Mouse (Mus musculus) heart, embryonic 13.5 days (tissue): ENCODE measurements around the gene Msi2. TPM values are rescaled to one million over a fixed set of nuclear protein-coding genes. Genes with fewer than 3 reads are reported as not detected.

Source experiments
- ATAC-seq: fragments of 200-750 bp; cut with Nextera tagmentation; 2 replicates; pipeline ENCODE4 v1.8.0; 2017; ENCODE audit warnings: moderate TSS enrichment; ENCODE audit not compliant: insufficient number of reproducible peaks, low FRiP score, low TSS enrichment; ENCODE audit errors: extremely low read depth
- H3K27ac ChIP-seq: fragments of 300-500 bp; sonication (generic); replicated peaks from 2 replicates; pipeline ENCODE4 v1.5.1; 2015; ENCODE audit warnings: moderate library complexity, mild to moderate bottlenecking, inconsistent platforms
- H3K27me3 ChIP-seq: fragments of 300-500 bp; sonication (generic); replicated peaks from 2 replicates; pipeline ENCODE4 v1.6.1; 2015; ENCODE audit warnings: mild to moderate bottlenecking, inconsistent platforms
- H3K36me3 ChIP-seq: fragments of 300-500 bp; sonication (generic); 2 replicates; pipeline ENCODE4 v1.6.1; 2015; ENCODE audit warnings: mild to moderate bottlenecking, inconsistent platforms
- H3K4me1 ChIP-seq: fragments of 300-500 bp; sonication (generic); 2 replicates; pipeline ENCODE4 v1.6.1; 2015; ENCODE audit warnings: inconsistent platforms
- H3K4me2 ChIP-seq: fragments of 300-500 bp; sonication (generic); 2 replicates; pipeline ENCODE4 v1.6.1; 2015; ENCODE audit warnings: inconsistent platforms, mild to moderate bottlenecking, moderate library complexity
- H3K4me3 ChIP-seq: fragments of 300-500 bp; sonication (generic); 2 replicates; pipeline ENCODE4 v1.5.1; 2015; ENCODE audit warnings: moderate library complexity, mild to moderate bottlenecking, inconsistent platforms
- H3K9ac ChIP-seq: fragments of 300-500 bp; sonication (generic); 2 replicates; pipeline ENCODE4 v1.6.1; 2015; ENCODE audit warnings: inconsistent platforms, mild to moderate bottlenecking, moderate library complexity
- H3K9me3 ChIP-seq: fragments of 300-500 bp; sonication (generic); 2 replicates; pipeline ENCODE4 v1.6.1; 2016; ENCODE audit warnings: inconsistent platforms
- WGBS: fragments of 180-500 bp; shearing (Covaris S2); methylation state at CpG from one replicate; pipeline ENCODE4 v1.1.7; 2015; ENCODE audit warnings: mixed read lengths; 5-methylcytosine and 5-hydroxymethylcytosine counted together
- polyA plus RNA-seq: library from polyadenylated mRNA; unstranded; fragments of >200 nt; fragmentation: Nextera tagmentation; extraction: Ambion mirVana; gene quantifications from 2 replicates; pipeline ENCODE4 v1.2.1, GENCODE M21; 2015

Msi2 gene
- polyA plus RNA-seq, 1 experiment from 2014 or later, result 16.2 TPM

GRCm38 (mm10) chr11:88610809-88611208 is 107.5 kb downstream of the Msi2 start:
- Histone ChIP-seq H3K27me3 (no peaks in the 10 kb centered on the region), H3K9ac (no peak overlapping the region), H3K36me3 (0 out of 2 replicates have a peak, but pooled peaks cover 5% of the 10 kb centered on the region), H3K4me1 (peaks cover 82% of the 10 kb centered on the region), H3K4me2 (no peak overlapping the region), H3K4me3 (no peak overlapping the region), H3K27ac (no peak overlapping the region), H3K9me3 (no peaks in the 10 kb centered on the region)
- WGBS, result 90% methylated on average over 6 of the region's 6 CpGs
- no peak for ATAC-seq

GRCm38 (mm10) chr11:88610112-88610511 is 108.2 kb downstream of the Msi2 start:
- ATAC-seq, result no peak
- H3K4me3 ChIP-seq, result no peak overlapping the region
- no peak overlapping the region for H3K9ac ChIP-seq
- peaks cover 84% of the 10 kb centered on the region for H3K4me1 ChIP-seq
- 0 out of 2 replicates have a peak, but pooled peaks cover 5% of the 10 kb centered on the region for H3K36me3 ChIP-seq
- no peak overlapping the region for H3K4me2 ChIP-seq
- no peak overlapping the region for H3K27ac ChIP-seq
- H3K9me3 ChIP-seq, result no peaks in the 10 kb centered on the region
- H3K27me3 ChIP-seq, result no peaks in the 10 kb centered on the region
- WGBS, result 90% methylated on average over 1 of the region's 1 CpGs

- Histone ChIP-seq H3K4me2 (no peak overlapping the region), H3K27ac (no peak overlapping the region; the same call in 1 of the 2 replicates), H3K27me3 (no peaks in the 10 kb centered on the region), H3K4me3 (no peak overlapping the region), H3K9ac (no peak overlapping the region), H3K36me3 (peaks cover 13% of the 10 kb centered on the region), H3K9me3 (no peaks in the 10 kb centered on the region), H3K4me1 (peaks cover 84% of the 10 kb centered on the region)
- ATAC-seq, result no peak
- 33% methylated on average over 4 of the region's 4 CpGs for WGBS
Observed at GRCm38 (mm10) chr11:88608584-88608983, 109.7 kb downstream of the Msi2 start.

- peaks cover 20% of the 10 kb centered on the region for H3K36me3 ChIP-seq
- no peaks in the 10 kb centered on the region for H3K9me3 ChIP-seq
- no peaks in the 10 kb centered on the region for H3K27me3 ChIP-seq
- H3K4me1 ChIP-seq, result peaks cover 84% of the 10 kb centered on the region
- no peak overlapping the region for H3K9ac ChIP-seq
- peak overlapping the region; percentile 17; the same call in 1 of the 2 replicates for H3K4me2 ChIP-seq
- ATAC-seq, result no peak
- H3K27ac ChIP-seq, result peak overlapping the region; percentile 60
- H3K4me3 ChIP-seq, result no peak overlapping the region
- WGBS, result 51% methylated on average over 12 of the region's 12 CpGs
Observed at GRCm38 (mm10) chr11:88607725-88608383, 110.5 kb downstream of the Msi2 start.

- no peak for ATAC-seq
- no peaks in the 10 kb centered on the region for H3K9me3 ChIP-seq
- H3K4me3 ChIP-seq, result no peak overlapping the region
- no peak overlapping the region for H3K9ac ChIP-seq
- H3K27ac ChIP-seq, result peak overlapping the region; percentile 73
- peaks cover 94% of the 10 kb centered on the region for H3K4me1 ChIP-seq
- peaks cover 25% of the 10 kb centered on the region for H3K36me3 ChIP-seq
- no peaks in the 10 kb centered on the region for H3K27me3 ChIP-seq
- WGBS, result 63% methylated on average over 6 of the region's 6 CpGs
- no peak overlapping the region for H3K4me2 ChIP-seq
Observed at GRCm38 (mm10) chr11:88605771-88606170, 112.5 kb downstream of the Msi2 start.

GRCm38 (mm10) chr11:88605098-88605525 is 113.2 kb downstream of the Msi2 start:
- H3K27me3 ChIP-seq, result no peaks in the 10 kb centered on the region
- 25% methylated on average over 12 of the region's 12 CpGs for WGBS
- H3K4me3 ChIP-seq, result no peak overlapping the region
- no peak for ATAC-seq
- no peaks in the 10 kb centered on the region for H3K9me3 ChIP-seq
- H3K4me1 ChIP-seq, result peaks cover 96% of the 10 kb centered on the region
- peak overlapping the region; percentile 73 for H3K27ac ChIP-seq
- H3K36me3 ChIP-seq, result peaks cover 25% of the 10 kb centered on the region
- H3K9ac ChIP-seq, result no peak overlapping the region
- peak overlapping the region; percentile 33 for H3K4me2 ChIP-seq

- H3K4me1 ChIP-seq, result peaks cover 98% of the 10 kb centered on the region
- WGBS, result 54% methylated on average over 2 of the region's 2 CpGs
- H3K4me2 ChIP-seq, result no peak overlapping the region
- H3K27ac ChIP-seq, result peak overlapping the region; percentile 73; the same call in 1 of the 2 replicates
- ATAC-seq, result no peak
- no peaks in the 10 kb centered on the region for H3K27me3 ChIP-seq
- H3K9me3 ChIP-seq, result no peaks in the 10 kb centered on the region
- peaks cover 25% of the 10 kb centered on the region for H3K36me3 ChIP-seq
- H3K9ac ChIP-seq, result no peak overlapping the region
- no peak overlapping the region for H3K4me3 ChIP-seq
Observed at GRCm38 (mm10) chr11:88604635-88605034, 113.7 kb downstream of the Msi2 start.

- Histone ChIP-seq H3K9ac (no peak overlapping the region), H3K4me2 (no peak overlapping the region), H3K27me3 (no peaks in the 10 kb centered on the region), H3K36me3 (peaks cover 25% of the 10 kb centered on the region), H3K4me3 (no peak overlapping the region), H3K9me3 (no peaks in the 10 kb centered on the region), H3K4me1 (peaks cover 98% of the 10 kb centered on the region), H3K27ac (no peak overlapping the region)
- no peak for ATAC-seq
- 60% methylated on average over 11 of the region's 11 CpGs for WGBS
Observed at GRCm38 (mm10) chr11:88603366-88603765, 114.9 kb downstream of the Msi2 start.

GRCm38 (mm10) chr11:88602471-88603120 is 115.7 kb downstream of the Msi2 start:
- H3K4me1 ChIP-seq, result peaks cover 96% of the 10 kb centered on the region
- 70% methylated on average over 7 of the region's 7 CpGs for WGBS
- no peaks in the 10 kb centered on the region for H3K9me3 ChIP-seq
- H3K27me3 ChIP-seq, result no peaks in the 10 kb centered on the region
- ATAC-seq, result no peak
- peaks cover 25% of the 10 kb centered on the region for H3K36me3 ChIP-seq
- no peak overlapping the region for H3K27ac ChIP-seq
- H3K9ac ChIP-seq, result no peak overlapping the region
- no peak overlapping the region for H3K4me2 ChIP-seq
- H3K4me3 ChIP-seq, result no peak overlapping the region

GRCm38 (mm10) chr11:88600194-88600593 is 118.1 kb downstream of the Msi2 start:
- no peak for ATAC-seq
- Histone ChIP-seq H3K4me1 (peaks cover 86% of the 10 kb centered on the region), H3K4me3 (no peak overlapping the region), H3K9me3 (no peaks in the 10 kb centered on the region), H3K27ac (peak overlapping the region; percentile 70), H3K27me3 (no peaks in the 10 kb centered on the region), H3K36me3 (peaks cover 25% of the 10 kb centered on the region), H3K9ac (0 out of 2 replicates have a peak overlapping the region, but pooled peaks have one; percentile 37), H3K4me2 (no peak overlapping the region)
- WGBS, result 75% methylated on average over 3 of the region's 3 CpGs

GRCm38 (mm10) chr11:88599332-88600130 is 118.8 kb downstream of the Msi2 start:
- Histone ChIP-seq H3K4me1 (peaks cover 86% of the 10 kb centered on the region), H3K9me3 (no peaks in the 10 kb centered on the region), H3K36me3 (peaks cover 22% of the 10 kb centered on the region), H3K9ac (no peak overlapping the region; the same call in 1 of the 2 replicates), H3K27ac (peak overlapping the region; percentile 56), H3K4me3 (no peak overlapping the region), H3K27me3 (no peaks in the 10 kb centered on the region), H3K4me2 (peak overlapping the region; percentile 4; the same call in 1 of the 2 replicates)
- ATAC-seq, result no peak
- 54% methylated on average over 17 of the region's 17 CpGs for WGBS
